Mouse (Mus musculus) c-Kit-positive CD71-positive TER-119-positive erythroid progenitor cells, embryonic 14.5 days (primary cell): ENCODE results near the gene Olfr39.
"Not testable (repeated sequence)": the region's sequence is repeated elsewhere in the genome, so short reads cannot be mapped to it uniquely, and the experiment has no call there.

Experiments used
- DNase-seq: peaks from one replicate; pipeline ENCODE4 v3.0.0-alpha.2; 2013; ENCODE audit warnings: low spot score

Olfr39 gene

DNA sequence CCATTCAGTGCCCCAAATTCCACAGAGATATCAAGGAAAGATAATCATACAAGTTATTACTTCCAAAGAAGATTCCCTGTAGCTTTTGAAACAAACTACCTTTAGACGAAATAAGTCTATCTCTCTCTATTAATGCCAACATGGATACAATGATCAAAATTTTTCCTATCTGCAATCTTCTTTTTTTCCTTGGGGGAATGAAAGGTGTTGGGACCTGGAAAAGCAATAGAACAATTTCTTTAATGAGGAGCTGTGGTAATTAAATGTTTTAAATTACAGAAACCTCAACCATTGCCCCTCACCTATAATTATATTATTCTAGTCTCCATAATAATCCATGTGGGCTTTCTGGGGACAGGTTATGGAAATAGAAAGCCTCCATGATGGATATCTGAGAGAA lies at the start of gene Olfr39:
Olfr39 (plus strand) TSS at position 301 of the 400 bp plus-strand sequence.
- no peak for DNase-seq

DNA sequence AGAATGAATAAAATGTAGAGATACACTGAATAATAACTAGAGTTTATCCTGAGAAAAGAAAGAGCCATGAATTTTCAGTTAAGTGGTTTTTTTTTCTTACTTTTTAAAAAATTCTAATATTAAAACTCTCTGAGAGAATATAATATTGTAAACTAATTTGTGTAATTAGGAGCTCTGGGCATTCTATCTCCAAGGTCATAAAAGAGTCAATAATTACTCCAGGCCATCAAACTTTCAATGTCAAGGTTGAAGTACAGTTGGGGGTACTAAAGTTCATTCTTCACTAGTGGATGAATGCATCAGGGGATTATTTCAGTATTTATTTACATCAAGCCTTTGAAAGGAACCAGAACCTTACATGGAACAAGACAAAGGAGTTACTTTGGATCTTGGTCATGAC lies 45.3 kb upstream of the Olfr39 start, which contains the start of gene Olfr872:
Olfr872 (plus strand) TSS at position 301 of the 400 bp plus-strand sequence.
- DNase-seq: no peak

DNA sequence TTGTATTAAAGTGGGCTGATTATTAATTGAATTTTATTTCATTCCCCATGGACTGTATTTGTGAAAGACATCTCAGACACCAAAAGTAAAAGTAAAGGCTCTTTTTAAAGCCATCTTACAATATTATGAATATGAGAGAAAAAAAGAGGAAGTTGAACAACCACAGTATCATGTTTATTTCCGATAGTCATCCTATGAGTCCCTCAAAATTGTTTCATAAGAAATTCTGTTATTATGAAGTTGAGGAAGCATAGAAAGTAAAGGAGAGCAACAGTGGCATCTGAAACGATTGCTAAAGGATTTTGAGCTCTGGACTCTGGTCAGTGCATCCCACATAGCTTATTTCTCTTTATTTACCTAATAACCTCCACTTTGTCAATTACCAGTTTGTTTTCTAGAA lies 44.8 kb upstream of the Olfr39 start:
- DNase-seq: no peak

DNA sequence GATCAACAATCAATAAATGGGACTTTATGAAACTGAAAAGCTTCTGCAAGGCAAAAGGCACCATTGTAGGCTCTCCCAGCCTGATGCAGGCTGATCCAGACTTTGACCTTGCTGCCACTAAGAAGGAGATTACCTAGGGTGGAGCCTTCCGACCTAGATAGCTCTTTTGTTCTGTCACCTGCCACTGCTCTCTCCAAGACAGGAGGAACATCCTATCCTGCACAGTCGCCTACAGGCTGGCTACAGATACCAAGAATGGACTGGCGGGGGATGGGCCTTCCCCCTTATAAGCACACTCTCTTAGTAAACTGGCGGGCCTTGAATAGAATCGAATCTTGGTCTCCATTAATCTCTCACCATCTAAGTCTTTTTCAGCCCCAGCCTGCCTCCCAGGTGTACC lies 13.4 kb downstream of the Olfr39 start:
- DNase-seq: not testable (repeated sequence)

DNA sequence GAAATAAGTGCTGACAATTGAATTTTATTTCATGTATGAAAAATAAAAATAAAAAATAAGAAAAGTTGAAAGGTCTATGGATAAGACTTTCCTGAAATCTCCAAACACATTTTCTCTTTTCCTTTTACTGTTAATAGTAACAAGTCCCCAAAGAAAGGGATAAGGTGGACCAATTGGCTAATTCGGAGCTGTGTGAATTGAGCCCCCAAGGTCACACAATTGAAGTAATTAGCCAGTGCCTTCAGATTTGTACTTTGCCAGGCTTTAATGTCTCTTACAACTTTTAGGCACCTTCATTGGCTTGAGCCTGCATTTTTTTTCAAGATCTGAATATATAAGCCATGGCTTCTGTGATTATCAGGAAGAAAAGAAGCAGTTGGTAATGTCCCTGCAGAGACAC lies 16.1 kb downstream of the Olfr39 start, which contains the start of gene Olfr873:
Olfr873 (plus strand) TSS at position 301 of the 400 bp plus-strand sequence.
- no peak for DNase-seq

DNA sequence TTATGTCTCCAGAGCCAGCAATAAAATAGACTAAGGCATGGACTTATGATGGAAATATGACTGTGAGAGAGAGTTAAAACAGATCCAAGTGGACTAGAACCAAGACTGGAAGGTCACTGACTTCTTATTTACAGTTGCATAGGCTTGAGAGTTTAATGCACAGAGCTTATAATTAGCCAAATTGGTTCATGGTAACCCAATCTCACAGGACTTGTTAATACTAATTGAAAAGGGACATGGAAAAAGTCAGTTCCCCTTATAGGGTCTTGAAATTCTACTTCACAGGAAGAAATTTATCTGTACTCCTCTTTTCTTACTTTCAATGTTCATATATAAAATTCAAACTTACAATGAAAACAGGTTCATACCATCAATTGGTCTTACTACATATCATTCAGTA lies 53.8 kb downstream of the Olfr39 start, which contains the start of gene Olfr18:
Olfr18 (minus strand) TSS at position 101 of the 400 bp plus-strand sequence.
- DNase-seq: no peak
